Mouse (Mus musculus): ENCODE measurements around the gene Ttl.

Gene Ttl

GRCm38 (mm10) chr2:129065437-129066282 is at the start of gene Ttl:
TSS of gene Ttl (plus strand) at chr2:129065942.
- H3K9me3 ChIP-seq (ENCODE audit: low read length), result peaks cover 6% of the 10 kb centered on the region
- TF ChIP-seq POU5F1 (IDR thresholded peaks at IDR 0.05; ENCODE audit: borderline replicate concordance, low read length) (no peak), CTCF (conservative IDR thresholded peaks at IDR 0.05; ENCODE audit: low read length) (no peak), NANOG (IDR thresholded peaks at IDR 0.05; ENCODE audit: borderline replicate concordance, low read length) (no peak)

GRCm38 (mm10) chr2:129020106-129020505 is 45.6 kb upstream of the Ttl start:
- Histone ChIP-seq H3K36me3 (ENCODE audit: insufficient read depth, low read length) (no peaks in the 10 kb centered on the region), H3K27me3 (ENCODE audit: insufficient read depth, low read length) (no peaks in the 10 kb centered on the region)
- TF ChIP-seq CTCF (conservative IDR thresholded peaks at IDR 0.05; ENCODE audit: low read length), result no peak
- TF ChIP-seq NANOG (IDR thresholded peaks at IDR 0.05; ENCODE audit: borderline replicate concordance, low read length), result no peak
- no peak for TF ChIP-seq POU5F1 (IDR thresholded peaks at IDR 0.05; ENCODE audit: borderline replicate concordance, low read length)

More at GRCm38 (mm10) chr2:129065437-129066282, at the start of gene Ttl:
- Histone ChIP-seq H3K27me3 (ENCODE audit: insufficient read depth, low read length) (no peaks in the 10 kb centered on the region), H3K4me3 (replicated peaks; ENCODE audit: low read length) (peak within 1 kb of the TSS; percentile 94), H3K36me3 (ENCODE audit: insufficient read depth, low read length) (0 out of 2 replicates have a peak, but pooled peaks cover 3% of the 10 kb centered on the region), H3K4me1 (replicated peaks; ENCODE audit: low read depth, low read length) (peaks cover 40% of the 10 kb centered on the region)

GRCm38 (mm10) chr2:129024820-129025219 is 40.9 kb upstream of the Ttl start:
- no peak for TF ChIP-seq CTCF (conservative IDR thresholded peaks at IDR 0.05; ENCODE audit: low read length)
- TF ChIP-seq NANOG (IDR thresholded peaks at IDR 0.05; ENCODE audit: borderline replicate concordance, low read length), result no peak
- TF ChIP-seq POU5F1 (IDR thresholded peaks at IDR 0.05; ENCODE audit: borderline replicate concordance, low read length), result no peak
- Histone ChIP-seq H3K4me1 (replicated peaks; ENCODE audit: low read depth, low read length) (no peaks in the 10 kb centered on the region), H3K4me3 (replicated peaks; ENCODE audit: low read length) (no peak overlapping the region), H3K27me3 (ENCODE audit: insufficient read depth, low read length) (no peaks in the 10 kb centered on the region), H3K36me3 (ENCODE audit: insufficient read depth, low read length) (no peaks in the 10 kb centered on the region), H3K9me3 (ENCODE audit: low read length) (no peaks in the 10 kb centered on the region)

More at GRCm38 (mm10) chr2:129020106-129020505, 45.6 kb upstream of the Ttl start:
- Histone ChIP-seq H3K4me3 (replicated peaks; ENCODE audit: low read length) (no peak overlapping the region), H3K4me1 (replicated peaks; ENCODE audit: low read depth, low read length) (no peaks in the 10 kb centered on the region), H3K9me3 (ENCODE audit: low read length) (no peaks in the 10 kb centered on the region)

GRCm38 (mm10) chr2:129035381-129035780 is 30.4 kb upstream of the Ttl start:
- TF ChIP-seq POU5F1 (IDR thresholded peaks at IDR 0.05; ENCODE audit: borderline replicate concordance, low read length), result no peak
- TF ChIP-seq CTCF (conservative IDR thresholded peaks at IDR 0.05; ENCODE audit: low read length), result no peak
- TF ChIP-seq NANOG (IDR thresholded peaks at IDR 0.05; ENCODE audit: borderline replicate concordance, low read length), result no peak
- Histone ChIP-seq H3K4me3 (replicated peaks; ENCODE audit: low read length) (no peak overlapping the region), H3K4me1 (replicated peaks; ENCODE audit: low read depth, low read length) (peaks cover 13% of the 10 kb centered on the region), H3K36me3 (ENCODE audit: insufficient read depth, low read length) (no peaks in the 10 kb centered on the region), H3K9me3 (ENCODE audit: low read length) (peaks cover 3% of the 10 kb centered on the region; the same call in 1 of the 2 replicates), H3K27me3 (ENCODE audit: insufficient read depth, low read length) (peaks cover 49% of the 10 kb centered on the region)

- H3K9me3 ChIP-seq (ENCODE audit: low read length), result peaks cover 3% of the 10 kb centered on the region; the same call in 1 of the 2 replicates
- H3K4me3 ChIP-seq (replicated peaks; ENCODE audit: low read length), result peak overlapping the region; percentile 80
- peaks cover 53% of the 10 kb centered on the region for H3K27me3 ChIP-seq (ENCODE audit: insufficient read depth, low read length)
- H3K36me3 ChIP-seq (ENCODE audit: insufficient read depth, low read length), result no peaks in the 10 kb centered on the region
- peaks cover 13% of the 10 kb centered on the region for H3K4me1 ChIP-seq (replicated peaks; ENCODE audit: low read depth, low read length)
- no peak for TF ChIP-seq POU5F1 (IDR thresholded peaks at IDR 0.05; ENCODE audit: borderline replicate concordance, low read length)
- TF ChIP-seq NANOG (IDR thresholded peaks at IDR 0.05; ENCODE audit: borderline replicate concordance, low read length), result no peak
- TF ChIP-seq CTCF (conservative IDR thresholded peaks at IDR 0.05; ENCODE audit: low read length), result no peak
Observed at GRCm38 (mm10) chr2:129038426-129038936, 27.3 kb upstream of the Ttl start.

GRCm38 (mm10) chr2:129038937-129039631 is 26.7 kb upstream of the Ttl start:
- Histone ChIP-seq H3K36me3 (ENCODE audit: insufficient read depth, low read length) (no peaks in the 10 kb centered on the region), H3K4me1 (replicated peaks; ENCODE audit: low read depth, low read length) (peaks cover 13% of the 10 kb centered on the region), H3K4me3 (replicated peaks; ENCODE audit: low read length) (peak overlapping the region; percentile 80), H3K9me3 (ENCODE audit: low read length) (peaks cover 3% of the 10 kb centered on the region; the same call in 1 of the 2 replicates), H3K27me3 (ENCODE audit: insufficient read depth, low read length) (peaks cover 53% of the 10 kb centered on the region)
- TF ChIP-seq NANOG (IDR thresholded peaks at IDR 0.05; ENCODE audit: borderline replicate concordance, low read length), result no peak
- no peak for TF ChIP-seq CTCF (conservative IDR thresholded peaks at IDR 0.05; ENCODE audit: low read length)
- no peak for TF ChIP-seq POU5F1 (IDR thresholded peaks at IDR 0.05; ENCODE audit: borderline replicate concordance, low read length)

- no peak overlapping the region for H3K4me3 ChIP-seq (replicated peaks; ENCODE audit: low read length)
- TF ChIP-seq POU5F1 (IDR thresholded peaks at IDR 0.05; ENCODE audit: borderline replicate concordance, low read length) (no peak), CTCF (conservative IDR thresholded peaks at IDR 0.05; ENCODE audit: low read length) (no peak), NANOG (IDR thresholded peaks at IDR 0.05; ENCODE audit: borderline replicate concordance, low read length) (no peak)
- H3K27me3 ChIP-seq (ENCODE audit: insufficient read depth, low read length), result peaks cover 46% of the 10 kb centered on the region
- H3K36me3 ChIP-seq (ENCODE audit: insufficient read depth, low read length), result no peaks in the 10 kb centered on the region
- peaks cover 13% of the 10 kb centered on the region for H3K4me1 ChIP-seq (replicated peaks; ENCODE audit: low read depth, low read length)
- H3K9me3 ChIP-seq (ENCODE audit: low read length), result no peaks in the 10 kb centered on the region
Observed at GRCm38 (mm10) chr2:129040567-129040966, 25.2 kb upstream of the Ttl start.
